Mouse (Mus musculus) midbrain, embryonic 11.5 days (tissue): ENCODE results near the gene Cyp2d10. TPM values are rescaled to one million over a fixed set of nuclear protein-coding genes. Genes with fewer than 3 reads are reported as not detected.

ENCODE experiments used
- ATAC-seq: fragments of 200-750 bp; cut with Nextera tagmentation; 2 replicates; pipeline ENCODE4 v1.8.0; 2017; ENCODE audit warnings: moderate TSS enrichment, moderate library complexity; ENCODE audit not compliant: low FRiP score
- DNase-seq: peaks from one replicate; pipeline ENCODE4 v3.0.0; 2015; ENCODE audit warnings: low spot score; ENCODE audit errors: missing footprints
- H3K27ac ChIP-seq: fragments of 300-500 bp; sonication (generic); 2 replicates; pipeline ENCODE4 v1.5.1; 2014; ENCODE audit warnings: low read depth, low read length
- H3K27me3 ChIP-seq: fragments of 300-500 bp; sonication (generic); 2 replicates; pipeline ENCODE4 v1.6.1; 2014; ENCODE audit warnings: mild to moderate bottlenecking, low read length, moderate library complexity, mixed read lengths; ENCODE audit not compliant: control insufficient read depth, insufficient read depth
- H3K36me3 ChIP-seq: fragments of 300-500 bp; sonication (generic); 2 replicates; pipeline ENCODE4 v1.6.1; 2014; ENCODE audit warnings: mild to moderate bottlenecking, low read length, moderate library complexity, mixed read lengths; ENCODE audit not compliant: control insufficient read depth, insufficient read depth
- H3K4me1 ChIP-seq: fragments of 300-500 bp; sonication (generic); 2 replicates; pipeline ENCODE4 v1.6.1; 2014; ENCODE audit warnings: low read length; ENCODE audit not compliant: control insufficient read depth, insufficient read depth
- H3K4me2 ChIP-seq: fragments of 300-500 bp; sonication (generic); 2 replicates; pipeline ENCODE4 v1.6.1; 2014; ENCODE audit warnings: mild to moderate bottlenecking, moderate library complexity
- H3K4me3 ChIP-seq: fragments of 300-500 bp; sonication (generic); 2 replicates; pipeline ENCODE4 v1.5.1; 2014; ENCODE audit warnings: low read depth, low read length
- H3K9ac ChIP-seq: fragments of 300-500 bp; sonication (generic); 2 replicates; pipeline ENCODE4 v1.6.1; 2014; ENCODE audit warnings: low read length
- H3K9me3 ChIP-seq: fragments of 300-500 bp; sonication (generic); 2 replicates; pipeline ENCODE4 v1.6.1; 2016; ENCODE audit warnings: low read length; ENCODE audit not compliant: control insufficient read depth
- WGBS: fragments of 180-500 bp; shearing (Covaris S2); extraction: QIAGEN DNeasy Blood & Tissue Kit; methylation state at CpG from one replicate; pipeline ENCODE4 v1.1.7; 2014; 5-methylcytosine and 5-hydroxymethylcytosine counted together
- polyA plus RNA-seq: library from polyadenylated mRNA; unstranded; fragments of >200 nt; fragmentation: Nextera tagmentation; extraction: Ambion mirVana; gene quantifications from 2 replicates; pipeline ENCODE4 v1.2.1, GENCODE M21; 2014

Gene Cyp2d10
- polyA plus RNA-seq, 1 experiment from 2014 or later: not detected

GRCm38 (mm10) chr15:82380714-82381062, 26.3 kb downstream of the Cyp2d10 start:
- no peak for DNase-seq
- H3K9ac ChIP-seq: no peak overlapping the region
- peak overlapping the region; percentile 27; the same call in 1 of the 2 replicates for H3K4me3 ChIP-seq
- H3K9me3 ChIP-seq: no peaks in the 10 kb centered on the region
- no peaks in the 10 kb centered on the region for H3K27me3 ChIP-seq
- peak overlapping the region; percentile 51 for H3K4me2 ChIP-seq
- H3K27ac ChIP-seq: no peak overlapping the region
- peaks cover 12% of the 10 kb centered on the region for H3K4me1 ChIP-seq
- no peaks in the 10 kb centered on the region for H3K36me3 ChIP-seq
- 28% methylated on average over 7 of the region's 7 CpGs for WGBS
- ATAC-seq: no peak

- Histone ChIP-seq H3K27me3 (no peaks in the 10 kb centered on the region), H3K4me1 (peaks cover 12% of the 10 kb centered on the region), H3K4me3 (peak within 1 kb of the TSS; percentile 27), H3K27ac (peak within 1 kb of the TSS; percentile 8; the same call in 1 of the 2 replicates), H3K4me2 (peak within 1 kb of the TSS; percentile 51), H3K36me3 (no peaks in the 10 kb centered on the region), H3K9me3 (no peaks in the 10 kb centered on the region), H3K9ac (peak within 1 kb of the TSS; percentile 45)
- ATAC-seq (peak; percentile 85), DNase-seq (peak; percentile 94)
- 2% methylated on average over 18 of the region's 24 CpGs for WGBS
Observed at GRCm38 (mm10) chr15:82379871-82380713, 26.9 kb downstream of the Cyp2d10 start, which contains the start of gene Cyp2d22. Gene Cyp2d22 (minus strand): TSS chr15:82380260.

GRCm38 (mm10) chr15:82379511-82379870, 27.5 kb downstream of the Cyp2d10 start:
- 15% methylated on average over 7 of the region's 7 CpGs for WGBS
- peak overlapping the region; percentile 45; the same call in 1 of the 2 replicates for H3K9ac ChIP-seq
- peak; percentile 50 for ATAC-seq

GRCm38 (mm10) chr15:82378261-82379180, 28.5 kb downstream of the Cyp2d10 start:
- ATAC-seq (no peak), DNase-seq (no peak)
- no peaks in the 10 kb centered on the region for H3K36me3 ChIP-seq
- H3K9ac ChIP-seq: no peak overlapping the region
- H3K4me1 ChIP-seq: peaks cover 12% of the 10 kb centered on the region
- H3K4me3 ChIP-seq: no peak overlapping the region
- H3K27ac ChIP-seq: no peak overlapping the region
- no peak overlapping the region for H3K4me2 ChIP-seq
- 64% methylated on average over 15 of the region's 15 CpGs for WGBS
- no peaks in the 10 kb centered on the region for H3K27me3 ChIP-seq
- H3K9me3 ChIP-seq: no peaks in the 10 kb centered on the region

More at GRCm38 (mm10) chr15:82379511-82379870, 27.5 kb downstream of the Cyp2d10 start:
- Histone ChIP-seq H3K36me3 (no peaks in the 10 kb centered on the region), H3K4me3 (peak overlapping the region; percentile 27; the same call in 1 of the 2 replicates), H3K4me2 (peak overlapping the region; percentile 51), H3K27ac (peak overlapping the region; percentile 8; the same call in 1 of the 2 replicates), H3K4me1 (peaks cover 12% of the 10 kb centered on the region), H3K9me3 (no peaks in the 10 kb centered on the region), H3K27me3 (no peaks in the 10 kb centered on the region)
- DNase-seq: no peak

GRCm38 (mm10) chr15:82377701-82378100, 29.3 kb downstream of the Cyp2d10 start:
- H3K27me3 ChIP-seq: no peaks in the 10 kb centered on the region
- H3K4me1 ChIP-seq: peaks cover 12% of the 10 kb centered on the region
- no peak overlapping the region for H3K9ac ChIP-seq
- H3K9me3 ChIP-seq: no peaks in the 10 kb centered on the region
- 83% methylated on average over 5 of the region's 5 CpGs for WGBS
- ATAC-seq: no peak
- DNase-seq: no peak
- no peak overlapping the region for H3K27ac ChIP-seq
- no peak overlapping the region for H3K4me2 ChIP-seq
- H3K36me3 ChIP-seq: no peaks in the 10 kb centered on the region
- H3K4me3 ChIP-seq: no peak overlapping the region

GRCm38 (mm10) chr15:82376393-82377138, 30.4 kb downstream of the Cyp2d10 start:
- no peaks in the 10 kb centered on the region for H3K36me3 ChIP-seq
- no peak for DNase-seq
- no peaks in the 10 kb centered on the region for H3K9me3 ChIP-seq
- ATAC-seq: no peak
- no peak overlapping the region for H3K4me3 ChIP-seq
- no peak overlapping the region for H3K9ac ChIP-seq
- WGBS: 75% methylated on average over 17 of the region's 17 CpGs
- no peak overlapping the region for H3K4me2 ChIP-seq
- H3K27ac ChIP-seq: no peak overlapping the region
- peaks cover 12% of the 10 kb centered on the region for H3K4me1 ChIP-seq
- no peaks in the 10 kb centered on the region for H3K27me3 ChIP-seq

- no peaks in the 10 kb centered on the region for H3K27me3 ChIP-seq
- WGBS: 87% methylated on average over 9 of the region's 9 CpGs
- no peak overlapping the region for H3K9ac ChIP-seq
- peaks cover 10% of the 10 kb centered on the region for H3K4me1 ChIP-seq
- H3K4me3 ChIP-seq: no peak overlapping the region
- no peak overlapping the region for H3K27ac ChIP-seq
- peak; percentile 61 for DNase-seq
- no peak overlapping the region for H3K4me2 ChIP-seq
- H3K9me3 ChIP-seq: no peaks in the 10 kb centered on the region
- no peak for ATAC-seq
- no peaks in the 10 kb centered on the region for H3K36me3 ChIP-seq
Observed at GRCm38 (mm10) chr15:82375855-82376254, 31.1 kb downstream of the Cyp2d10 start.

GRCm38 (mm10) chr15:82374437-82374836, 32.6 kb downstream of the Cyp2d10 start:
- Histone ChIP-seq H3K4me1 (peaks cover under 1% of the 10 kb centered on the region; the same call in 1 of the 2 replicates), H3K9me3 (no peaks in the 10 kb centered on the region), H3K27ac (no peak overlapping the region), H3K4me2 (no peak overlapping the region), H3K36me3 (no peaks in the 10 kb centered on the region), H3K9ac (no peak overlapping the region), H3K4me3 (no peak overlapping the region), H3K27me3 (no peaks in the 10 kb centered on the region)
- DNase-seq (peak; percentile 67), ATAC-seq (no peak)
- WGBS: 76% methylated on average over 5 of the region's 5 CpGs
